Mouse (Mus musculus) megakaryocyte progenitor cell, adult 5-6 weeks (primary cell): Measurements from ENCODE around the gene Spem1. TPM values are rescaled to one million over a fixed set of nuclear protein-coding genes. Genes with fewer than 3 reads are reported as not detected.

ENCODE experiments used
- ATAC-seq: replicated peaks from 2 replicates; pipeline ENCODE4 v1.8.0; 2016; ENCODE audit warnings: mild to moderate bottlenecking, moderate TSS enrichment, inconsistent platforms; ENCODE audit not compliant: poor library complexity
- total RNA-seq, 2 experiments: library from RNA; stranded (forward) in 1 of 2; stranded (reverse) in 1 of 2; fragments of 157-497, 149-512 nt in 1 of 2; fragments of 200-1000 nt in 1 of 2; gene quantifications; 2 replicates each; pipeline versions ENCODE4 v1.2.3 to v1.2.4; 2015 to 2017

Gene Spem1
- total RNA-seq, 2 experiments from 2014 or later = 0.79 TPM; not detected in 1

- no peak for ATAC-seq
Observed at GRCm38 (mm10) chr11:69801379-69801977, 20.5 kb downstream of the Spem1 start, which contains the start of gene Fgf11. Fgf11 (minus strand) TSS chr11:69801857.

- no peak for ATAC-seq
Observed at GRCm38 (mm10) chr11:69800392-69801197, 21.4 kb downstream of the Spem1 start.

- ATAC-seq = no peak
Observed at GRCm38 (mm10) chr11:69800138-69800391, 21.9 kb downstream of the Spem1 start.

- no peak for ATAC-seq
Observed at GRCm38 (mm10) chr11:69799394-69800137, 22.4 kb downstream of the Spem1 start.

GRCm38 (mm10) chr11:69797924-69798323, 24.1 kb downstream of the Spem1 start:
- no peak for ATAC-seq

- no peak for ATAC-seq
Observed at GRCm38 (mm10) chr11:69795983-69796435, 26.0 kb downstream of the Spem1 start.

- peak; percentile 97 for ATAC-seq
Observed at GRCm38 (mm10) chr11:69795168-69795982, 26.6 kb downstream of the Spem1 start, which contains the start of gene Chrnb1. Chrnb1 (minus strand) TSS chr11:69795943.

GRCm38 (mm10) chr11:69793429-69793828, 28.6 kb downstream of the Spem1 start:
- no peak for ATAC-seq

- ATAC-seq = no peak
Observed at GRCm38 (mm10) chr11:69791420-69791819, 30.6 kb downstream of the Spem1 start.

GRCm38 (mm10) chr11:69789431-69789830, 32.5 kb downstream of the Spem1 start:
- ATAC-seq = no peak

GRCm38 (mm10) chr11:69787306-69787705, 34.7 kb downstream of the Spem1 start:
- no peak for ATAC-seq

GRCm38 (mm10) chr11:69784793-69785272, 37.1 kb downstream of the Spem1 start:
- ATAC-seq = peak; percentile 96

GRCm38 (mm10) chr11:69781828-69782227, 40.2 kb downstream of the Spem1 start:
- ATAC-seq = no peak

- ATAC-seq = no peak
Observed at GRCm38 (mm10) chr11:69778985-69779384, 43.0 kb downstream of the Spem1 start.

GRCm38 (mm10) chr11:69778258-69778982, 43.6 kb downstream of the Spem1 start:
- ATAC-seq = no peak

- ATAC-seq = no peak; the same call in 1 of the 2 replicates
Observed at GRCm38 (mm10) chr11:69777504-69778257, 44.3 kb downstream of the Spem1 start.

- no peak for ATAC-seq
Observed at GRCm38 (mm10) chr11:69776488-69776887, 45.5 kb downstream of the Spem1 start.

- ATAC-seq = no peak
Observed at GRCm38 (mm10) chr11:69775716-69776115, 46.3 kb downstream of the Spem1 start.

- ATAC-seq = no peak
Observed at GRCm38 (mm10) chr11:69774961-69775360, 47.0 kb downstream of the Spem1 start.
